Mouse (Mus musculus) neural tube, embryonic 13.5 days (tissue): ENCODE measurements around the gene Cpb2. TPM values are rescaled to one million over a fixed set of nuclear protein-coding genes. Genes with fewer than 3 reads are reported as not detected.

Experiments
- ATAC-seq: fragments of 200-750 bp; cut with Nextera tagmentation; 2 replicates; pipeline ENCODE4 v1.8.0; 2017; ENCODE audit warnings: low read depth, mild to moderate bottlenecking, moderate TSS enrichment, moderate library complexity
- H3K27ac ChIP-seq: fragments of 300-500 bp; sonication (generic); replicated peaks from 2 replicates; pipeline ENCODE4 v1.5.1; 2015; ENCODE audit warnings: moderate library complexity, mild to moderate bottlenecking, inconsistent platforms
- H3K27me3 ChIP-seq: fragments of 300-500 bp; sonication (generic); 2 replicates; pipeline ENCODE4 v1.6.1; 2015; ENCODE audit warnings: mild to moderate bottlenecking, inconsistent platforms
- H3K36me3 ChIP-seq: fragments of 300-500 bp; sonication (generic); 2 replicates; pipeline ENCODE4 v1.6.1; 2015; ENCODE audit warnings: mild to moderate bottlenecking, inconsistent platforms
- H3K4me1 ChIP-seq: fragments of 300-500 bp; sonication (generic); replicated peaks from 2 replicates; pipeline ENCODE4 v1.6.1; 2015; ENCODE audit warnings: inconsistent platforms
- H3K4me2 ChIP-seq: fragments of 300-500 bp; sonication (generic); 2 replicates; pipeline ENCODE4 v1.6.1; 2015; ENCODE audit warnings: inconsistent platforms, mild to moderate bottlenecking, moderate library complexity
- H3K4me3 ChIP-seq: fragments of 300-500 bp; sonication (generic); 2 replicates; pipeline ENCODE4 v1.5.1; 2015; ENCODE audit warnings: mild to moderate bottlenecking, inconsistent platforms
- H3K9ac ChIP-seq: fragments of 300-500 bp; sonication (generic); 2 replicates; pipeline ENCODE4 v1.6.1; 2015; ENCODE audit warnings: moderate library complexity, mild to moderate bottlenecking, inconsistent platforms
- H3K9me3 ChIP-seq: fragments of 300-500 bp; sonication (generic); 2 replicates; pipeline ENCODE4 v1.6.1; 2016; ENCODE audit warnings: inconsistent platforms
- WGBS: fragments of 180-500 bp; shearing (Covaris S2); methylation state at CpG from one replicate; pipeline ENCODE4 v1.1.7; 2015; 5-methylcytosine and 5-hydroxymethylcytosine counted together
- microRNA-seq: library from miRNA; unstranded; fragments of <30 nt; microRNA quantifications from one replicate; pipeline ENCODE4, GENCODE M21; 2016
- polyA plus RNA-seq: library from polyadenylated mRNA; unstranded; fragments of >200 nt; fragmentation: Nextera tagmentation; extraction: Ambion mirVana; gene quantifications from 2 replicates; pipeline ENCODE4 v1.2.1, GENCODE M21; 2015

Gene Cpb2
- polyA plus RNA-seq, 1 experiment from 2014 or later, result not detected

- no peaks in the 10 kb centered on the region for H3K9me3 ChIP-seq
- no peaks in the 10 kb centered on the region for H3K27me3 ChIP-seq
- H3K4me1 ChIP-seq, result no peaks in the 10 kb centered on the region
- H3K4me3 ChIP-seq, result no peak overlapping the region
- WGBS, result 97% methylated on average over 5 of the region's 5 CpGs
- no peak overlapping the region for H3K27ac ChIP-seq
- H3K4me2 ChIP-seq, result no peak overlapping the region
- peaks cover 45% of the 10 kb centered on the region for H3K36me3 ChIP-seq
- no peak for ATAC-seq
- no peak overlapping the region for H3K9ac ChIP-seq
Measured at GRCm38 (mm10) chr14:75320269-75320668, 78.2 kb downstream of the Cpb2 start.

DNA sequence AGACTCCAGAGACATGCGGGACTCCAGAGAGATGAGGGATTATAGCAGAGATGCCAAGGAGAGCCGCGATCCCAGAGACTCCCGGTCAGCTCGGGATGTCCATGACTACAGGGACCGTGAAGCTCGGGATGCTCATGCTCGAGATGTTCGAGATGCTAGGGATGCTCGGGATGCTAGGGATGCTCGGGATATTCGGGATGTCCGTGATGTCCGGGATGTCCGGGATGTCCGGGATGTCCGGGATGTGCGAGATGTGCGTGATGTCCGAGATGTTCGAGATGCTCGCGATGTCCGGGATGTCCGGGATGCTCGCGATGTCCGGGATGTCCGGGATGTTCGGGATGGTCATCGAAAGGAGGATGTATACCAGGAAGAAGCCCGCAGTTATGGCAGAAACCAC is 81.3 kb downstream of the Cpb2 start:
- no peak for ATAC-seq
- no peak overlapping the region for H3K27ac ChIP-seq
- no peaks in the 10 kb centered on the region for H3K4me1 ChIP-seq
- H3K36me3 ChIP-seq, result peaks cover 56% of the 10 kb centered on the region
- H3K4me3 ChIP-seq, result no peak overlapping the region
- no peaks in the 10 kb centered on the region for H3K27me3 ChIP-seq
- 97% methylated on average over 32 of the region's 32 CpGs for WGBS
- no peak overlapping the region for H3K4me2 ChIP-seq
- no peaks in the 10 kb centered on the region for H3K9me3 ChIP-seq
- no peak overlapping the region for H3K9ac ChIP-seq

DNA sequence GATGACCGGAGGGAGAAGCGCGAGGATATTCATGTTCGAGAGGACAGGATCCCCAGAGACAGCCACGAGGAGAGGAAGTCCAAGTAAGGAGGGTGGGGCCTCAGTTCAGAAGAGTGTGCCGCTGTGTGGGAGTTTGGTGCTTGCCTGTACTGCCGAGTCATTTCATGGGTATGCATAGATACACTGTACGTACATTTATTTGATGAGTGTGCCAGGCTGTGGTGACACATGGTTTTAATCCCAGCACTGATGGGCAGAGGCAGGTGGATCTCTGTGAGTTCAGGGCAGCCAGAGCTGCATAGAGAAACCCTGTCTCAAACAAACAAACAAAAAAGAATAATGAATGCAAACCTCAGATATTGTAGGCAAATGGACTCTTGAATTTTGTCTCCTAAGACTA is 86.0 kb downstream of the Cpb2 start:
- WGBS, result 82% methylated on average over 8 of the region's 8 CpGs
- no peak overlapping the region for H3K27ac ChIP-seq
- no peaks in the 10 kb centered on the region for H3K27me3 ChIP-seq
- no peak overlapping the region for H3K9ac ChIP-seq
- H3K4me3 ChIP-seq, result no peak overlapping the region
- H3K9me3 ChIP-seq, result no peaks in the 10 kb centered on the region
- no peak for ATAC-seq
- H3K4me1 ChIP-seq, result no peaks in the 10 kb centered on the region
- H3K4me2 ChIP-seq, result no peak overlapping the region
- H3K36me3 ChIP-seq, result peaks cover 71% of the 10 kb centered on the region

- no peak overlapping the region for H3K9ac ChIP-seq
- no peaks in the 10 kb centered on the region for H3K4me1 ChIP-seq
- H3K9me3 ChIP-seq, result no peaks in the 10 kb centered on the region
- H3K36me3 ChIP-seq, result peaks cover 55% of the 10 kb centered on the region
- no peak for ATAC-seq
- 82% methylated on average over 6 of the region's 6 CpGs for WGBS
- no peak overlapping the region for H3K27ac ChIP-seq
- no peak overlapping the region for H3K4me3 ChIP-seq
- H3K4me2 ChIP-seq, result no peak overlapping the region
- H3K27me3 ChIP-seq, result no peaks in the 10 kb centered on the region
Measured at GRCm38 (mm10) chr14:75330621-75331020, 88.5 kb downstream of the Cpb2 start.

Small RNAs within 50 kb of the gene (microRNA-seq; reads per million reads assigned to microRNA genes)
- gene Gm44482, result not detected

Other genes with a start within 250 kb of the Cpb2 start
- gene Rubcnl, start 226.3 kb upstream of the Cpb2 start, polyA plus RNA-seq, result 0.21 and 0.29 TPM in 2 replicates
- not detected in 2 replicates for gene Lrrc63, start 111.4 kb upstream of the Cpb2 start, polyA plus RNA-seq
- gene Lcp1, start 111.2 kb upstream of the Cpb2 start, polyA plus RNA-seq, result 18.8 and 20.9 TPM in 2 replicates
- gene Zc3h13, start 42.1 kb downstream of the Cpb2 start, polyA plus RNA-seq, result 37.9 and 44.2 TPM in 2 replicates
- gene Siah3, start 213.7 kb downstream of the Cpb2 start, polyA plus RNA-seq, result 6.0 and 6.9 TPM in 2 replicates